Mouse (Mus musculus) CH12.LX (cell line): ENCODE measurements around the gene Phtf1. TPM values are rescaled to one million over a fixed set of nuclear protein-coding genes. Genes with fewer than 3 reads are reported as not detected.

ENCODE experiments used
- DNase-seq: peaks from one replicate; pipeline ENCODE4 v3.0.0-alpha.2; 2013; ENCODE audit errors: extremely low read depth
- H3K27ac ChIP-seq: 2 replicates; pipeline ENCODE4 v1.5.1; 2012; ENCODE audit warnings: low read depth, mild to moderate bottlenecking, control low read depth, moderate library complexity; ENCODE audit not compliant: insufficient read depth
- H3K27me3 ChIP-seq: replicated peaks from 2 replicates; pipeline ENCODE3; 2012; ENCODE audit warnings: inconsistent platforms
- H3K36me3 ChIP-seq, 2 experiments: replicated peaks in 1 of 2; 2 replicates each; pipeline versions ENCODE3 to v1.6.1; 2012; ENCODE audit warnings: inconsistent platforms in 1 of 2, low read length in 1 of 2, mild to moderate bottlenecking in 1 of 2, mixed read lengths in 1 of 2, moderate library complexity in 1 of 2; ENCODE audit not compliant: control insufficient read depth in 1 of 2, insufficient read depth in 1 of 2
- H3K4me1 ChIP-seq, 2 experiments: 2 replicates each; pipeline ENCODE4 v1.6.1; 2012; ENCODE audit warnings: inconsistent platforms in 1 of 2, moderate library complexity in 1 of 2; ENCODE audit not compliant: insufficient read depth in 2 of 2, control insufficient read depth in 1 of 2
- H3K4me2 ChIP-seq: 2 replicates; pipeline ENCODE4 v1.6.1; 2012; ENCODE audit warnings: low read depth, mild to moderate bottlenecking, control low read depth; ENCODE audit not compliant: poor library complexity, insufficient read depth, severe bottlenecking
- H3K4me3 ChIP-seq, 3 experiments: fragments of 150-350 bp in 1 of 3; sonication (generic) in 1 of 3; replicated peaks in 1 of 3; 2 replicates each; pipeline versions ENCODE3 to v1.5.1; 2011 to 2012; ENCODE audit warnings: low read depth in 2 of 3, low read length in 2 of 3, mild to moderate bottlenecking in 2 of 3, moderate library complexity in 2 of 3, control low read depth in 1 of 3, improper control_type of control experiment in 1 of 3, inconsistent platforms in 1 of 3, mixed read lengths in 1 of 3; ENCODE audit not compliant: poor library complexity in 1 of 3
- H3K79me2 ChIP-seq: replicated peaks from 2 replicates; pipeline ENCODE4 v1.6.1; 2012; ENCODE audit warnings: mild to moderate bottlenecking, moderate library complexity; ENCODE audit not compliant: control insufficient read depth, poor library complexity, insufficient read depth, severe bottlenecking; ENCODE audit errors: extremely low read depth
- H3K9ac ChIP-seq: 2 replicates; pipeline ENCODE4 v1.6.1; 2012; ENCODE audit warnings: low read depth, mild to moderate bottlenecking, control low read depth, moderate library complexity; ENCODE audit not compliant: insufficient read depth
- H3K9me3 ChIP-seq: replicated peaks from 2 replicates; pipeline ENCODE3; 2012; ENCODE audit warnings: low read length, inconsistent platforms, mixed read lengths
- BHLHE40 ChIP-seq: IDR thresholded peaks from 2 replicates; pipeline ENCODE4 v1.6.1; 2011; ENCODE audit warnings: mild to moderate bottlenecking, low read depth, low read length, improper control_type of control experiment
- CHD1 ChIP-seq: IDR thresholded peaks from 2 replicates; pipeline ENCODE4 v1.6.1; 2012; ENCODE audit warnings: low read depth, low read length, improper control_type of control experiment, inconsistent platforms
- ELF1 ChIP-seq: IDR thresholded peaks from 2 replicates; pipeline ENCODE4 v1.6.1; 2014; ENCODE audit warnings: low read depth, mild to moderate bottlenecking, inconsistent platforms, low read length, improper control_type of control experiment
- EP300 ChIP-seq: IDR thresholded peaks from 2 replicates; pipeline ENCODE4 v1.6.1; 2011; ENCODE audit warnings: low read length, improper control_type of control experiment
- ETS1 ChIP-seq: conservative IDR thresholded peaks from 2 replicates; pipeline ENCODE4 v1.6.1; 2012; ENCODE audit warnings: low read depth, mild to moderate bottlenecking, inconsistent platforms, low read length, improper control_type of control experiment, moderate library complexity
- GABPA ChIP-seq: IDR thresholded peaks from 2 replicates; pipeline ENCODE4 v1.6.1; 2012; ENCODE audit warnings: low read depth, low read length, improper control_type of control experiment, inconsistent platforms; ENCODE audit not compliant: insufficient replicate concordance
- HCFC1 ChIP-seq: IDR thresholded peaks from 2 replicates; pipeline ENCODE4 v1.6.1; 2012; ENCODE audit warnings: low read depth, mild to moderate bottlenecking, inconsistent platforms, low read length, improper control_type of control experiment
- IRF4 ChIP-seq: IDR thresholded peaks from 2 replicates; pipeline ENCODE4 v1.6.1; 2014; ENCODE audit warnings: low read depth, mild to moderate bottlenecking, inconsistent platforms, low read length, improper control_type of control experiment
- JUN ChIP-seq: IDR thresholded peaks from 2 replicates; pipeline ENCODE4 v1.6.1; 2011; ENCODE audit warnings: low read depth, mild to moderate bottlenecking, low read length, improper control_type of control experiment, moderate library complexity; ENCODE audit not compliant: insufficient read depth
- JUND ChIP-seq: conservative IDR thresholded peaks from 2 replicates; pipeline ENCODE4 v1.6.1; 2011; ENCODE audit warnings: low read depth, low read length, improper control_type of control experiment
- MAZ ChIP-seq: IDR thresholded peaks from 2 replicates; pipeline ENCODE4 v1.6.1; 2012; ENCODE audit warnings: low read depth, mild to moderate bottlenecking, inconsistent platforms, low read length, improper control_type of control experiment, moderate library complexity
- MEF2A ChIP-seq: IDR thresholded peaks from 2 replicates; pipeline ENCODE4 v1.6.1; 2014; ENCODE audit warnings: low read depth, mild to moderate bottlenecking, inconsistent platforms, low read length, improper control_type of control experiment, borderline replicate concordance
- MYC ChIP-seq: IDR thresholded peaks from 2 replicates; pipeline ENCODE4 v1.6.1; 2011; ENCODE audit warnings: low read depth, mild to moderate bottlenecking, improper control_type of control experiment, low read length
- NELFE ChIP-seq: IDR thresholded peaks from 2 replicates; pipeline ENCODE4 v1.6.1; 2011; ENCODE audit warnings: low read depth, low read length, improper control_type of control experiment
- POLR2A ChIP-seq: IDR thresholded peaks from 2 replicates; pipeline ENCODE4 v1.6.1; 2011; ENCODE audit warnings: low read depth, mild to moderate bottlenecking, improper control_type of control experiment, low read length
- POLR2AphosphoS2 ChIP-seq: IDR thresholded peaks from 2 replicates; pipeline ENCODE4 v1.6.1; 2011; ENCODE audit warnings: low read depth, low read length, improper control_type of control experiment
- RAD21 ChIP-seq: IDR thresholded peaks from 2 replicates; pipeline ENCODE4 v1.6.1; 2011; ENCODE audit warnings: low read depth, mild to moderate bottlenecking, low read length, improper control_type of control experiment, moderate library complexity
- RCOR1 ChIP-seq: conservative IDR thresholded peaks from 2 replicates; pipeline ENCODE4 v1.6.1; 2012; ENCODE audit warnings: low read depth, mild to moderate bottlenecking, inconsistent platforms, low read length, improper control_type of control experiment
- SMC3 ChIP-seq: IDR thresholded peaks from 2 replicates; pipeline ENCODE4 v1.6.1; 2011; ENCODE audit warnings: low read depth, low read length, improper control_type of control experiment
- TBP ChIP-seq: conservative IDR thresholded peaks from 2 replicates; pipeline ENCODE4 v1.6.1; 2011; ENCODE audit warnings: low read depth, low read length, improper control_type of control experiment
- TCF12 ChIP-seq: IDR thresholded peaks from 2 replicates; pipeline ENCODE4 v1.6.1; 2014; ENCODE audit warnings: low read depth, mild to moderate bottlenecking, inconsistent platforms, low read length, improper control_type of control experiment
- UBTF ChIP-seq: IDR thresholded peaks from 2 replicates; pipeline ENCODE4 v1.6.1; 2012; ENCODE audit warnings: low read depth, mild to moderate bottlenecking, inconsistent platforms, low read length, improper control_type of control experiment, moderate library complexity
- USF2 ChIP-seq: conservative IDR thresholded peaks from 2 replicates; pipeline ENCODE4 v1.6.1; 2011; ENCODE audit warnings: low read depth, low read length, improper control_type of control experiment
- ZMIZ1 ChIP-seq: IDR thresholded peaks from 2 replicates; pipeline ENCODE4 v1.6.1; 2012; ENCODE audit warnings: low read depth, mild to moderate bottlenecking, inconsistent platforms, low read length, improper control_type of control experiment
- dilution Hi-C: fragments of 300-500 bp; cut with MboI; formaldehyde crosslinking; loops from 2 replicates; pipeline ENCODE4 v1.14.3; 2020; ENCODE audit warnings: low sequenced_read_pairs; ENCODE audit not compliant: extremely low pct_unique_long_range_greater_than_20kb, extremely low pct_ligation_motif_present
- in situ Hi-C: fragments of 300-500 bp; cut with MboI; formaldehyde crosslinking; loops from 3 replicates; pipeline ENCODE4 v1.14.3; 2019; ENCODE audit warnings: low sequenced_read_pairs, low pct_ligation_motif_present, low pct_unique_long_range_greater_than_20kb, mixed read lengths
- polyA plus RNA-seq: library from polyadenylated mRNA; unstranded; fragments of >175 nt; gene quantifications from 2 replicates; pipeline ENCODE4 v1.2.1, GENCODE M21; 2012; ENCODE audit warnings: low read depth; ENCODE audit not compliant: insufficient read length
- total RNA-seq, 2 experiments: library from RNA; depleted of rRNA; stranded (reverse); fragments of 300-350 nt in 1 of 2; fragments of >200 nt in 1 of 2; gene quantifications; 2 replicates each; pipeline ENCODE4 v1.2.3; 2012 to 2014

The Phtf1 gene
- total and polyA plus RNA-seq, 3 experiments: 21.2 to 42.4 (median 37.1) TPM

- dilution Hi-C loops: no loop called here
- no peaks in the 10 kb centered on the region for H3K4me1 ChIP-seq
- in situ Hi-C loops: no loop called here
Measured at GRCm38 (mm10) chr3:104059001-104059622, 91.2 kb downstream of the Phtf1 start.

GRCm38 (mm10) chr3:104069395-104069794 lies 101.5 kb downstream of the Phtf1 start:
- dilution Hi-C loops: no loop called here
- no peaks in the 10 kb centered on the region; a peak in 1 of 4 replicates for H3K4me1 ChIP-seq
- H3K4me3 ChIP-seq: no peak overlapping the region
- DNase-seq: no peak
- no peaks in the 10 kb centered on the region for H3K27me3 ChIP-seq
- in situ Hi-C loops: no loop called here
- no peak overlapping the region for H3K27ac ChIP-seq
- no peaks in the 10 kb centered on the region for H3K36me3 ChIP-seq
- H3K9ac ChIP-seq: no peak overlapping the region
- H3K9me3 ChIP-seq: no peaks in the 10 kb centered on the region
- H3K4me2 ChIP-seq: no peak overlapping the region
- TF ChIP-seq POLR2A (no peak), POLR2AphosphoS2 (no peak), BHLHE40 (no peak), JUND (no peak), MYC (no peak), JUN (no peak), EP300 (no peak), RCOR1 (no peak), GABPA (no peak), MEF2A (no peak), NELFE (no peak), MAZ (no peak), TCF12 (no peak), UBTF (no peak), ETS1 (no peak), TBP (no peak)
- no peaks in the 10 kb centered on the region for H3K79me2 ChIP-seq

More at GRCm38 (mm10) chr3:104059001-104059622, 91.2 kb downstream of the Phtf1 start:
- DNase-seq: no peak
- TF ChIP-seq IRF4 (no peak), HCFC1 (no peak), RAD21 (no peak), ELF1 (no peak), TBP (no peak), TCF12 (no peak), MYC (no peak), MAZ (no peak), USF2 (no peak), JUN (no peak), EP300 (no peak), SMC3 (no peak), CHD1 (no peak), MEF2A (no peak), POLR2A (no peak), POLR2AphosphoS2 (no peak), ZMIZ1 (no peak)
- TF ChIP-seq, all 38 proteins: peak for 0
- Histone ChIP-seq H3K4me2 (no peak overlapping the region), H3K79me2 (no peaks in the 10 kb centered on the region), H3K9ac (no peak overlapping the region), H3K27ac (no peak overlapping the region), H3K9me3 (no peaks in the 10 kb centered on the region), H3K27me3 (no peaks in the 10 kb centered on the region), H3K36me3 (no peaks in the 10 kb centered on the region), H3K4me3 (no peak overlapping the region)
